Mouse (Mus musculus) A20 (cell line): ENCODE measurements at regions not wholly inside any gene's neighbourhood (a gene's known extent, or its start where the extent isn't known, plus 50 kb on each side); places are given as distances from the start of the nearest gene placed in this dataset.

Experiments used
- DNase-seq: peaks from one replicate; pipeline ENCODE4 v3.0.0-alpha.2; 2011; ENCODE audit warnings: low read depth, low spot score

- DNase-seq, result peak; percentile 95
Observed at GRCm38 (mm10) chr13:83730713-83731480, 227.1 kb downstream of the Mef2c start.

GRCm38 (mm10) chr13:83731481-83732006 lies 227.7 kb downstream of the Mef2c start:
- DNase-seq, result no peak

DNA sequence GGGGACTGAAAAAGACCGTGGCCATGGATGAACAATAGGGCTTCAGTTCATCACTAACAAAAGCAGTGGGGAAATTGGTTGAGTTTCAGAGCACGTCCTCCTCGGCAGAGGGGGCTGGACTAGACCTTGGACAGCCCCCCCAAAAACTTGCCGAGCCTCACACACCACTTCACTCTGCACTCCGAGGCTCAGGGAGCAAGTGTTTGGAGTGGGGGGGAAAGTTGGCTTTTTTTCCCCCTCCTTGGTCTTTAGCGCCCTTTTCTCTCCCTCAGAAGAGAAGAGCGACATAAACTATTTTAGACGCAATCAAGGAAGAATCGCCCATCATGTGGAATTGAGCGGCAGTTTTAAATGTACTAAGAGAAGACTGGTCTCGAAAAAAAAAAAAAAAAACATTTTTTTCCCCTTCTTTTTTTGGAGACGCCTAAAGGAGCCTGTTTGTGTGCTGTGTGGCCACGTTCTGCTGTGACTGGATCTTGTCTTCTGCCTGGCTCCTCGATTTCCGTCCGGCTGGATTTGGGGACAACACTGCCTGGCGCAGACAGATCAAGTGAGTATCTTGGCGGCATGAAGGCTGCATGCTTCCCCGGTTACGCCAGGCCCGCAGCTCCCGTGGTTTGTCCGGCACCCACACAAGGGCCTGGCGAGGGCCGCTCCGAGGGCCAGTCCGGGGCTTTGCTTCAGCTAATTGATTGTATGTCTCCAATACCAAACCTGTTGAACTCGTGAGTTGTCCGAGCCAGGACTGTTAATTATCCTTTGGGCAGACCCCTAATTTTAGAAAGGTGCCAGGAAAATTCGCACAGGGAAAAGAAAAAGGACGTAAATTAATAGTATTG lies 228.7 kb downstream of the Mef2c start:
- peak; percentile 90 for DNase-seq

- peak; percentile 71 for DNase-seq
Observed at GRCm38 (mm10) chr13:83733231-83733990, 229.6 kb downstream of the Mef2c start.

GRCm38 (mm10) chr13:83733991-83734610 lies 230.3 kb downstream of the Mef2c start:
- no peak for DNase-seq

- no peak for DNase-seq
Observed at GRCm38 (mm10) chr13:83734656-83735055, 230.8 kb downstream of the Mef2c start.

- DNase-seq, result no peak
Observed at GRCm38 (mm10) chr13:83735101-83735500, 231.3 kb downstream of the Mef2c start.

DNA sequence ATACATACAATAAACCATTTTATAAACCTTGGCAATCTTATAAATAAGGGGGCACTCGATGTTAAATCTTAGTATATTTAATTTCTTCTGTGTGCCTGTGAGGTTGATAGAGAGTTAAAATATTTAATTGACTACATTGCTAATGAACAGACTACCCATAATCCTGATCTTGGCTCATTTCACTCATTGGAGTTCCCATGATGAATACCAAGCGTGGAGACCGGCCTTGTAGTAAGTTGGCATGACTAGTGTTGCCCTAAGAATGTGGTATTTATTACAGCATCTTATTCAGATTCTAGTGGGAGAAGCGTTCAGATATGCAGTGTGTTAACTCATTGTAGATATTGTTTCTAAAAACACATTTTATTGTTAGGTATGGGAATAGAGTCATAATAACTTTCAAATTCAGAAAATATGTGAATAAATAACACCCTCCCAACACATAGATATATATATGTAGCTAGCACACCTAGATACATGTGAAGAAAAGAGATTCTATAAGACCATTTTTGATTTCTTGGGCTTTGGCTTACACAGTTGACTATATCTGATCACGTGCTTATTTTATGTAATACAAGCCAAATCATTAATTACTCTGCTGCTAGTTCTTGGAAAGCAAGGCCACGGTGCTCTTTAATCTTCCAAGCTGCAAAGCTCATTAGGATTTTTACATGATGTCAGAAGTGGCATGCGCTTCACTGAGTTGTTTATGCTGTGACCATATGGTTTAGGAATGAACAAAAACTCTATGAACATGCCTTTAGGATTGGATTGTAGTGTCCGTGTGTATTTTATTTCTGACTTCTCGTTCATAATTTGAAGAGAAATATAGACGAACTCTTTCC lies 232.0 kb downstream of the Mef2c start:
- DNase-seq, result no peak

DNA sequence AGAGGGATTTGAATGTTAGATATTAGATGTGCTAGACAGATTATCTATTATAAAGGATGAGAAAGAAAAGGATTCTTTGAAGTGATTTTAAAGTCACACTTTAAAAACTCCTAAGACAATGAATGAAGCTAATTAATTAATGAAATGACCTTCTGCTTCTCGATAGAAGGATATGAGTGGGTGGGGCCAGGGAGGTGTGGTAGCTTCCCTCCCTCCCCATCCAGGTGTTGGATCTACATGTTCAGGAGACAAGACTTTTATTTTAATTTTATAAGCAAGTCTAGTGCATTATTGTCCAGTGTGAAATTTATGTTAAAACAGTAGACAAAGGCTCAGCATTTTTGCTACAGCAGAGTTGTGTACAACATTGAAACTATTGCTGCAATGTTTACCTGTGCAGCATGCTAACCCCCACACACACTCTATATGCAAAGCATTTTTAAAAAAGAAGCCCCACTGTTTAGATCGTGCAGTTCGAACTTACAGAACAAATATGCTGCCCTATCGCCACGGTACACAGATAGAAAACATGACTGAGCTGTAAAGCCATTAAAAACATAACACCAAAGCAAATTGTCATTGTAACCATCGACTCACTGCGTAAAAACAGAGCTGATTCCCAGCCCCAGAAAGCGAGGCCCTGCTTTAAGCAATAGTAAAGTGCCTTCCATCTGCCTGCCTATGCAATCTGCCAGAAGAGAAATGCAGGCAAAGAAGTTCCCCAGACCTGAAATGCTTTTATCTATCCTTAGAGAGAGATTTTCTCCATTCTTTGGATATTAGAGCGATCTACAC lies 233.4 kb downstream of the Mef2c start:
- no peak for DNase-seq

DNA sequence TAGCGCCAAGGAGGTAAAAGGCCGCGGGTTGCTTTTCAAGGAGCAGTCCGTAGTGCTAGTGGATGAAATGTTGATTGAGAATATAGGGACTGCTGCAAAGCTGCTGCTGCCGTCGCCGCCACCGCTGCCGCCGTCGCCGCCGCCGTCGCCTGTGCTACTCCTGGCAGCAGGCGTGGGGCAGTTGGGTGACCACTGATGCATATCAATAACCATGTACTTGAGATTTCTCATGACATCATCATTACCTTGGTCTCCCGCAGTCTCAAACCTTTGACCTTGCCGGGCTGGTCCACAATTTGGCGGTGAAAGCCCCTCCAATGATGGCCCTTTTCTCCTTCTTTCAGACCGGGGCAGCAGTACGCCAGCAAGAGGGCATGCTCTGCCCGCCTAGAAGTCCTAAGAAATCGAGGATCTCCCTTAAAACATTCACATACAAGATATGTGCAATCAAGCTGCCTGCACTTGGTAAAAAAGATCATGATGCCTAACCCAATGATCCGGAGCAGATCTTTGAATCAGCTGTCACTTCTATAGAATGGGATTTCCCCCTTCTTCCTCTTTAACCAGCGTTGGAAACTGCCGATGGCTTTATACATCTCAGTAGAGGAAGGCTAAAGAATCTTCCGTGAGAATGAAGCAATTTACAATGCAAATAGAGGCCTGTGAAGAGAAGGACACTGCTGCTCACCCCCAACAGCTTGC lies 234.1 kb downstream of the Mef2c start:
- DNase-seq, result no peak

DNA sequence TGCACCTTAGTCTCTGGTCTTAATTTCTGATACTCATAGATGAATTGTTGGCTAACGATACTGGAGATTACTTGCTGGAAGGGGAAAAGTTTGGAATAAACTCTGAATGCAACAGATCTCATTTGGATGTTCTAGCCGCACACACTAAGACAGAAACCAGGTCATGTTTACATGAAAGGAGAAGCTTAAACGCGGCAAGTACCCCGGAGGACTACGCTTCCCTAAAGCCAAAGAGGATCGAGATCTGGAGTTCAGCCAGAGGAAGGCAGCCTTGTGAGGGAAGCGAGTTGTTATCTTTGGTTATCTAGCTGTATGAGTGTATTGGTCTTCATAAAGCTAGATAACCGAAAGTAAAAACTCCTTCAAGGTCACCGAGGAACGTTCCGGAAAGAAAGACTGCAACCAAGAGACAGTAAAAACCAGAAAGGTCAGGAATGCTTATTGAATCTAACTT lies 234.7 kb downstream of the Mef2c start:
- no peak for DNase-seq

DNA sequence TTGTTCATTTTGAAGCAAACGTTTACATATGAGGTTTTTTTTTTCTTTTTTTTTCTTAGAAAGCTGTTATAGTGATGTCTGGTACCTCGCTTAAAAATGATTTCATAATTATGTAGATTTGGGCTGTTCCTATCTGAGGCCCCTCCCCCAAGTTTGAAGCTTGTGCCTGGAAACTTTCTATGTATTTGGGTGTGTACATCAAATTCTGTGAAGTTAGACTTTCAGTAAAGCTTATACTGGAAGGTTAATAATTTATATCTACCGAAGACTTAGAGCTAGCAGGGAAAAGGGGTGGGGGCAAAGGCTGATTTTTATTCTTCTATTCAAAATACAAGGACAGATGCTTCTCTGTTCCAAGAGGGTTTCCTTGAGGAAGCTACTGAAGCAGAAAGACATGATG lies 235.3 kb downstream of the Mef2c start:
- DNase-seq, result no peak

GRCm38 (mm10) chr13:83739541-83740061 lies 235.8 kb downstream of the Mef2c start:
- DNase-seq, result no peak

DNA sequence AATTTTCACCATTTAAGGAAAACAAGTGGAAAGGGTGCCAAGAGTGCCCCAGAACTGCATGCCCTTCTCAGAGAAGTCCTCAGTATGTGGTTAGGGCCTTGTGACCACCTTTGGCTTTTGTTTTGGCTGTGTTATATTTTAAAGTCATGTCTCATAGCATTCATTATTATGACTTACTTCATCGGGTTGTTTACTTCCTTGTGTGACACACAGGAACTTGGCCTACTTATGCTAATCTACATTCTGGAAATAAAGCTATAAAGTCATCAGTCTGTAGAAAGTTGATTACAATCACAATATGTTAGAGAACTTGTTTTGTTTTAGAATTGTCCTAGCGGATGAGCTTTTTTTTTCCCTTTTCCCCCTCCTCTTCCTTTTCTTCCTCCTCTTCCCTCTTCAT lies 236.3 kb downstream of the Mef2c start:
- DNase-seq, result no peak

- no peak for DNase-seq
Observed at GRCm38 (mm10) chr13:83740771-83741170, 236.9 kb downstream of the Mef2c start.

DNA sequence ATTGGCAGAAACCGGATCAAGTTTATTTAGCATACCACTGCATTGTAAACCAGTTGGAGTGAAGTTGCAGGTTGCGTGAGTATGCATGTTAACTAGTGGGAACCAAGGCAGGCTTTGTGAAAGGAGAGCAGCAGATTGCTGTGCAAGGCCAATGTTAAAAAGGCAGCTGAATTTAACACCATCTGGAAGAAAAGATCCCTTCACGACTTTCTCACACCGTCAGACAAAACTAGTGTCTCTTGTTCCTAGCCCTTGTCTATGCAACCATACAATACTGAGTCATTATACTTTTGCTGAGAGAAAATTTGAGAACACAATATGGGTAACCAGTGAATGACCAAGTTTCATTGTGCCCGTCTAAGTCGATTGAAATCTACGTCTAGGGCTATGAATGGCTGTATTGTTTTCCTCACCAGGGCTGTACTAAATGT lies 237.8 kb downstream of the Mef2c start:
- no peak for DNase-seq

DNA sequence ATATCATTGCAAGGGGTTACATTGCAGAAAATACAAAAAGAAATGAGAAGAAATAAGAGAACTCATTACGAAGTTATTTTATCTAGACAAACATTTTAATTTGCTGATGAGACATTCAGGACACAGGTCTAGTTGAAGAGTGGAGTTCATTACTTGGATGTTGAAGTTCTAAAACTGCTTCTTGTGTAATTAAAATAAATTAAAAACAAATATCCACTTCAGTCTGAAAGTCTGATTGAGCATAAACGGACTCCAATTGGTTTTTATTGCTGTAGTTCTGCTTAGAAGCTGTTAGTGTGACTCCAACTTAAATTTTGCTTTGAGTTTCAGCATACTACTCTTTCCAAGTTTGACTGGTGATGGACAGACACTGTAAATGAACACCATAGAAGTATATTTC lies 238.3 kb downstream of the Mef2c start:
- DNase-seq, result no peak

DNA sequence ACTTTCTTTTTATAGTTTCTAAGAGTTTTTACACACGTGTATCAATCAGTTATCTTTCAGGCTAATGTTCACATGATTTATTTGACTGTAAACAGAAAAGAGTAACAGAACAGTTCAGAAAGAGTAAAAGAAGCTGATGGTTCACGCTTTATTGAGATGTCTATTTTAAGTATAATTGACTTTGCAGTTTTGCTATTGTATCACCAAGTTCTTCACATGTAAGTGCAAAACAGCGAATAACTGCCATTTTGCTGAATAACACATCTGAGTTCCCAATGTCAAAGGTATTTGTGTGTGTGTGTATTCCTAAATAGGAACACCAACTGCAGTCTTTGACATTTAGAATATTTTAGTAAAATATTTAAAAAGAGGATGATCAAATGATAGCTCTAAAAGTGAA lies 238.7 kb downstream of the Mef2c start:
- DNase-seq, result no peak

DNA sequence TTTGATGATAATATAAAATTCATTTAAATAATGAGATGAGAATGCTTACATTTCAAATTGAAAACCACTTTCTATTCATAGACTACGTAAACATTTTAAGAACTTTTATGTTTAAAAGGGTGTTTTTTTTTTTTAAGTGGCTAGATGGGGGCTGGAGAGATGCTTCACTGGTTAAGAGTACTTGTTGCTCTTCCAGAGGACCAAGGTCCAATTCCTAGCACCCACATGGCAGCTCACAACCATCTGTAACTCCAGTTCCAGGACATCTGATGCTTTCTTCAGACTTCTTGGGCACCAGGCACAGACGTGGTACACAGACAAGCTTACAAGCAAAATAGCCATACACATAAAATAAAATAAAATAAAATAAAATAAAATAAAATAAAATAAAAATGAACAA lies 239.5 kb downstream of the Mef2c start:
- DNase-seq, result no peak
